Comparison of ENCODE assay signal across 10 mouse cellular contexts in the genomic region with DNA sequence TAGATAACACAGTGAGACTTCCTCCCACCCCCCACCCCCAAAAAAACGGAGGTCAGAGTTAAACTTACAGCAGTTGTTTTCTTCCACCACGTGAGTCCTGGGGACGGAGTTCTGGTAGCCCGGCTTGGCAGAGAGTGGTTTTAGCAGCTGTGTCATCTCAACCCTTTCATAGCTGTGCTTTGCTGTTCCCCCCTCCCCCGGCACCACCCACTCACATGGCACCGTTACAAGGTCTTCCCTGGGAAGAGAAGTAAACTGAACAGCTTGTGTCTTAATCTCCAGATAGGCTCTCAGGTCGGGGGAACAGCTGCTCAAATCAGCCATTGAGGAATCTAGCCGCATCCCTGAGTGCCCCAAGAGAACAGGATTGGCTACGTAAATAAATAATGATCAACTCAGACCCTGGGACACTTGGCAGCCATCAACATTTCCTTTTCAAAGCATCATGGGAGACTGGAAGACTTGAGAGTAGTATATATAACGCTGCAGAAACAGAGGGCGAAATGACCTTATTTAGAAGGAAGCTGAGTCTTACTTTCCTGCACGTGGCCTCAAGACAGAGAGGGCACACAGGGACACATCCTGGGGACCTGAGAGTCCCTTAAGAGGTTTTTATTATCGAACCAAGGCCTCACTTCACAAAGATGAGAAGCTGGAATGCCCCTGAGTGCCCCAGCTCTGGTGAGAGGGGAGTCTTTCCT. TPM values are rescaled to one million over a fixed set of nuclear protein-coding genes. Genes with fewer than 3 reads are reported as not detected.
DNase-seq lines count a peak whose midpoint lies in the region; ATAC-seq and TF ChIP-seq lines count a peak whose summit lies in the region.
"Had no signal": no experiment of that assay in that cellular context is flagged by ENCODE, and none has a peak within 500 bp of the region (broad histone marks: within the 10 kb centered on the region; RNA-seq: fewer than 3 reads in every experiment).

No protein-coding gene starts in this region.

- no peak overlapping the region for H3K4me3 ChIP-seq in heart, embryonic 16.5 days (ENCODE audit: low read length)
- H3K4me3 ChIP-seq in midbrain, embryonic 13.5 days (replicated peaks) = no peak overlapping the region
- no peak overlapping the region; the same call in 1 of the 2 replicates for H3K4me3 ChIP-seq in testis, adult 2 months (ENCODE audit: control insufficient read depth, low read depth, low read length)

- DNase-seq in adrenal gland, postnatal 10 days = peak; percentile 60
- no peak for DNase-seq in adrenal gland, adult 18-20 months (ENCODE audit: low spot score in 2 of 2)
- DNase-seq in brain, adult 2 months (ENCODE audit: low read depth, low spot score) = peak; percentile 84
- DNase-seq in kidney, postnatal 25 days = peak; percentile 73 to 85

- H3K27ac ChIP-seq in heart, embryonic 16.5 days (ENCODE audit: low read length) = peak overlapping the region; percentile 63
- H3K27ac ChIP-seq in midbrain, embryonic 13.5 days = peak overlapping the region; percentile 22; the same call in 1 of the 2 replicates
- peak overlapping the region; percentile 79 for H3K27ac ChIP-seq in testis, adult 2 months (ENCODE audit: control insufficient read depth, insufficient read depth, low read depth, low read length)
- H3K27ac ChIP-seq: macrophage had no signal

- no peak overlapping the region for H3K9ac ChIP-seq in heart, embryonic 16.5 days (ENCODE audit: low read length)
- no peak overlapping the region for H3K9ac ChIP-seq in midbrain, embryonic 13.5 days (replicated peaks)

- no peaks in the 10 kb centered on the region for H3K36me3 ChIP-seq in heart, embryonic 16.5 days (ENCODE audit: control insufficient read depth, insufficient read depth)
- H3K36me3 ChIP-seq in midbrain, embryonic 13.5 days = no peaks in the 10 kb centered on the region
- H3K36me3 ChIP-seq in testis, adult 2 months (ENCODE audit: control insufficient read depth, insufficient read depth, low read length) = no peaks in the 10 kb centered on the region

- 43% methylated on average over 13 of the region's 13 CpGs for WGBS in heart, embryonic 16.5 days
- WGBS in midbrain, embryonic 13.5 days = 47% methylated on average over 13 of the region's 13 CpGs

- peak; percentile 15; the same call in 1 of the 2 replicates for ATAC-seq in heart, embryonic 16.5 days (replicated peaks; ENCODE audit: extremely low read depth, insufficient read depth, low FRiP score)
- ATAC-seq in midbrain, embryonic 13.5 days = no peak
- no peak for ATAC-seq in activated CD4-positive, CD25-positive, alpha-beta regulatory T cell, adult 4 months

- H3K27me3 ChIP-seq in heart, embryonic 16.5 days (ENCODE audit: control insufficient read depth, insufficient read depth, low read length) = no peaks in the 10 kb centered on the region
- no peaks in the 10 kb centered on the region for H3K27me3 ChIP-seq in midbrain, embryonic 13.5 days
- no peaks in the 10 kb centered on the region for H3K27me3 ChIP-seq in testis, adult 2 months (ENCODE audit: control insufficient read depth, insufficient read depth, low read length)

- TF ChIP-seq CTCF in testis, adult 2 months (IDR thresholded peaks at IDR 0.05; ENCODE audit: control insufficient read depth, insufficient read depth, insufficient replicate concordance, low read depth, low read length) = no peak

- peaks cover 5% of the 10 kb centered on the region; the same call in 1 of the 2 replicates for H3K9me3 ChIP-seq in heart, embryonic 16.5 days (replicated peaks; ENCODE audit: control insufficient read depth, low read length)
- H3K9me3 ChIP-seq in midbrain, embryonic 13.5 days = no peaks in the 10 kb centered on the region

- H3K4me2 ChIP-seq in heart, embryonic 16.5 days (ENCODE audit: low read depth, low read length) = no peak overlapping the region
- H3K4me2 ChIP-seq in midbrain, embryonic 13.5 days (replicated peaks) = no peak overlapping the region

- no peak for TF ChIP-seq POLR2A in testis, adult 2 months (IDR thresholded peaks at IDR 0.05; ENCODE audit: control insufficient read depth, low read depth, low read length)

- H3K4me1 ChIP-seq in heart, embryonic 16.5 days (ENCODE audit: control insufficient read depth, insufficient read depth, low read length) = peaks cover 7% of the 10 kb centered on the region
- peaks cover 21% of the 10 kb centered on the region for H3K4me1 ChIP-seq in midbrain, embryonic 13.5 days (replicated peaks)
- peaks cover 11% of the 10 kb centered on the region for H3K4me1 ChIP-seq in testis, adult 2 months (ENCODE audit: control insufficient read depth, insufficient read depth, low read length)

RNA-seq across cellular contexts. Expression of gene Prpsap1, which starts 0.6 kb away (rescaled TPM):
- 10 to 100 TPM; 68.0 to 80.1 TPM for total RNA-seq in adrenal gland, postnatal 10 days (2021)
- total RNA-seq in adrenal gland, adult 18-20 months (2021) = 100 to 1,000 TPM in 1 of 2 experiments, 10 to 100 TPM in 1; 67.7 to 102 TPM
- 98.6 and 99.1 TPM in 2 replicates for polyA plus RNA-seq in heart, embryonic 16.5 days (2015; fragmentation: Nextera tagmentation; extraction: Ambion mirVana)
- 175 and 187 TPM in 2 replicates for polyA plus RNA-seq in midbrain, embryonic 13.5 days (2015; fragmentation: Nextera tagmentation; extraction: Ambion mirVana)
- 58.2 and 59.0 TPM in 2 replicates for polyA plus RNA-seq in testis, adult 2 months (2012; rRNA removed)
- 10 to 100 TPM; 47.3 to 60.5 TPM for polyA plus RNA-seq in activated CD4-positive, CD25-positive, alpha-beta regulatory T cell, adult 4 months (2017; shearing (Covaris generic))

RNA-seq across cellular contexts. Expression of gene Qrich2, which starts 28.6 kb away (rescaled TPM):
- total RNA-seq in adrenal gland, postnatal 10 days (2021) = not detected
- total RNA-seq in adrenal gland, adult 18-20 months (2021) = not detected
- 0.07 TPM in 1 of 2 replicates, not detected in the other for polyA plus RNA-seq in heart, embryonic 16.5 days (2015; fragmentation: Nextera tagmentation; extraction: Ambion mirVana)
- polyA plus RNA-seq in midbrain, embryonic 13.5 days (2015; fragmentation: Nextera tagmentation; extraction: Ambion mirVana) = not detected in 2 replicates
- polyA plus RNA-seq in testis, adult 2 months (2012; rRNA removed) = 469 and 538 TPM in 2 replicates
- polyA plus RNA-seq in activated CD4-positive, CD25-positive, alpha-beta regulatory T cell, adult 4 months (2017; shearing (Covaris generic)) = not detected
- total RNA-seq: common myeloid progenitor, adult 5-6 weeks had no signal
- polyA plus RNA-seq: macrophage had no signal

RNA-seq across cellular contexts. Expression of gene Sphk1, which starts 36.1 kb away (rescaled TPM):
- 1 to 10 TPM; 3.0 to 5.1 TPM for total RNA-seq in adrenal gland, postnatal 10 days (2021)
- total RNA-seq in adrenal gland, adult 18-20 months (2021) = 1 to 10 TPM; 1.9 to 2.5 TPM
- polyA plus RNA-seq in heart, embryonic 16.5 days (2015; fragmentation: Nextera tagmentation; extraction: Ambion mirVana) = 3.6 and 4.5 TPM in 2 replicates
- 3.1 and 3.2 TPM in 2 replicates for polyA plus RNA-seq in midbrain, embryonic 13.5 days (2015; fragmentation: Nextera tagmentation; extraction: Ambion mirVana)
- 3.3 and 4.2 TPM in 2 replicates for polyA plus RNA-seq in testis, adult 2 months (2012; rRNA removed)
- polyA plus RNA-seq in activated CD4-positive, CD25-positive, alpha-beta regulatory T cell, adult 4 months (2017; shearing (Covaris generic)) = not detected

Comparison
In these comparisons a context has a peak if more than half of its experiments do, and no peak if none do; other contexts are left out.
1. DNase-seq: peak in adrenal gland, postnatal 10 days (single experiment), brain, adult 2 months (single experiment) and kidney, postnatal 25 days (2 of 2); none in adrenal gland, adult 18-20 months (0 of 2).
2. H3K27ac ChIP-seq: peak in every context shown above with its lines; median percentile 79 in testis, adult 2 months; 63 in heart, embryonic 16.5 days; 22 in midbrain, embryonic 13.5 days.
3. RNA of gene Qrich2, which starts 28.6 kb away (polyA plus RNA-seq): 469 to 538 TPM in testis, adult 2 months; 0.07 TPM in heart, embryonic 16.5 days, not detected in midbrain, embryonic 13.5 days and not detected in activated CD4-positive, CD25-positive, alpha-beta regulatory T cell, adult 4 months; every median in the first group is over 100 times any median in the second.